Mouse (Mus musculus) MEL (cell line): ENCODE measurements at regions not wholly inside any gene's neighbourhood (a gene's known extent, or its start where the extent isn't known, plus 50 kb on each side); places are given as distances from the start of the nearest gene placed in this dataset.

Source experiments
- DNase-seq: peaks from one replicate; pipeline ENCODE4 v3.0.0; 2011; ENCODE audit warnings: low read depth, low spot score
- H3K27ac ChIP-seq: 2 replicates; pipeline ENCODE4 v1.5.1; 2012; ENCODE audit warnings: low read depth, mild to moderate bottlenecking, control low read depth, low read length, moderate library complexity; ENCODE audit not compliant: control insufficient read depth
- H3K27me3 ChIP-seq, 2 experiments: fragments of 150-350 bp in 1 of 2; sonication (generic) in 1 of 2; 2 replicates each; pipeline ENCODE4 v1.6.1; 2012; ENCODE audit warnings: low read length in 2 of 2, mild to moderate bottlenecking in 2 of 2, improper control_type of control experiment in 1 of 2, moderate library complexity in 1 of 2; ENCODE audit not compliant: insufficient read depth in 2 of 2, control insufficient read depth in 1 of 2
- H3K36me3 ChIP-seq, 2 experiments: 2 replicates each; pipeline ENCODE4 v1.6.1; 2012 to 2014; ENCODE audit warnings: low read length in 2 of 2, improper control_type of control experiment in 1 of 2, inconsistent platforms in 1 of 2, mild to moderate bottlenecking in 1 of 2; ENCODE audit not compliant: insufficient read depth in 2 of 2, control insufficient read depth in 1 of 2
- H3K4me1 ChIP-seq, 2 experiments: fragments of 150-350 bp in 1 of 2; sonication (generic) in 1 of 2; 2 replicates each; pipeline ENCODE4 v1.6.1; 2012; ENCODE audit warnings: low read length in 2 of 2, improper control_type of control experiment in 1 of 2, mild to moderate bottlenecking in 1 of 2; ENCODE audit not compliant: insufficient read depth in 2 of 2, control insufficient read depth in 1 of 2
- H3K4me3 ChIP-seq, 2 experiments: fragments of 150-350 bp in 1 of 2; sonication (generic) in 1 of 2; 2 replicates each; pipeline ENCODE4 v1.5.1; 2012; ENCODE audit warnings: low read depth in 2 of 2, low read length in 2 of 2, mild to moderate bottlenecking in 2 of 2, moderate library complexity in 2 of 2, control low read depth in 1 of 2, improper control_type of control experiment in 1 of 2; ENCODE audit not compliant: control insufficient read depth in 1 of 2, insufficient read depth in 1 of 2
- H3K79me2 ChIP-seq: 2 replicates; pipeline ENCODE4 v1.6.1; 2012; ENCODE audit warnings: mild to moderate bottlenecking, low read length, moderate library complexity; ENCODE audit not compliant: control insufficient read depth, poor library complexity, insufficient read depth
- H3K9ac ChIP-seq: 2 replicates; pipeline ENCODE4 v1.6.1; 2012; ENCODE audit warnings: low read depth, mild to moderate bottlenecking, control low read depth, low read length, moderate library complexity; ENCODE audit not compliant: control insufficient read depth, poor library complexity, severe bottlenecking
- H3K9me3 ChIP-seq: fragments of 150-350 bp; sonication (generic); replicated peaks from 2 replicates; pipeline ENCODE4 v1.6.1; 2012; ENCODE audit warnings: mild to moderate bottlenecking, low read length, improper control_type of control experiment, moderate library complexity; ENCODE audit not compliant: insufficient read depth
- BHLHE40 ChIP-seq: IDR thresholded peaks from 2 replicates; pipeline ENCODE4 v1.6.1; 2012; ENCODE audit warnings: low read depth, mild to moderate bottlenecking, inconsistent platforms, low read length, improper control_type of control experiment, borderline replicate concordance
- CHD1 ChIP-seq: IDR thresholded peaks from 2 replicates; pipeline ENCODE4 v1.6.1; 2012; ENCODE audit warnings: low read depth, mild to moderate bottlenecking, inconsistent platforms, low read length, improper control_type of control experiment
- CHD2 ChIP-seq: IDR thresholded peaks from 2 replicates; pipeline ENCODE4 v1.6.1; 2011; ENCODE audit warnings: low read length, improper control_type of control experiment
- CTCF ChIP-seq, 3 experiments: IDR thresholded peaks in 2 of 3; conservative IDR thresholded peaks in 1 of 3; 2 replicates each; pipeline ENCODE4 v1.5.1; 2011 to 2012; ENCODE audit warnings: low read length in 3 of 3, low read depth in 2 of 3, mild to moderate bottlenecking in 2 of 3, improper control_type of control experiment in 1 of 3, inconsistent platforms in 1 of 3, mixed read lengths in 1 of 3, moderate library complexity in 1 of 3; ENCODE audit not compliant: control insufficient read depth in 1 of 3, insufficient read depth in 1 of 3, poor library complexity in 1 of 3, severe bottlenecking in 1 of 3
- ELF1 ChIP-seq: IDR thresholded peaks from 2 replicates; pipeline ENCODE4 v1.6.1; 2014; ENCODE audit warnings: low read depth, mild to moderate bottlenecking, inconsistent platforms, low read length, improper control_type of control experiment, moderate library complexity
- GATA1 ChIP-seq: IDR thresholded peaks from 2 replicates; pipeline ENCODE4 v1.6.1; 2011; ENCODE audit warnings: low read depth, low read length, improper control_type of control experiment
- HCFC1 ChIP-seq: IDR thresholded peaks from 2 replicates; pipeline ENCODE4 v1.6.1; 2012; ENCODE audit warnings: low read depth, mild to moderate bottlenecking, inconsistent platforms, low read length, improper control_type of control experiment, moderate library complexity
- JUND ChIP-seq: IDR thresholded peaks from 2 replicates; pipeline ENCODE4 v1.6.1; 2011; ENCODE audit warnings: low read depth, mild to moderate bottlenecking, improper control_type of control experiment, low read length
- KAT2A ChIP-seq: conservative IDR thresholded peaks from 2 replicates; pipeline ENCODE4 v1.6.1; 2012; ENCODE audit warnings: low read depth, low read length, improper control_type of control experiment, inconsistent platforms
- MEF2A ChIP-seq: IDR thresholded peaks from 2 replicates; pipeline ENCODE4 v1.6.1; 2014; ENCODE audit warnings: low read depth, mild to moderate bottlenecking, inconsistent platforms, low read length, improper control_type of control experiment; ENCODE audit not compliant: poor library complexity, insufficient replicate concordance, severe bottlenecking; ENCODE audit errors: extremely low read depth
- MYC ChIP-seq: IDR thresholded peaks from 2 replicates; pipeline ENCODE4 v1.6.1; 2011; ENCODE audit warnings: low read depth, mild to moderate bottlenecking, low read length, improper control_type of control experiment, moderate library complexity
- NELFE ChIP-seq: IDR thresholded peaks from 2 replicates; pipeline ENCODE4 v1.6.1; 2011; ENCODE audit warnings: low read depth, low read length, improper control_type of control experiment
- RAD21 ChIP-seq: IDR thresholded peaks from 2 replicates; pipeline ENCODE4 v1.6.1; 2011; ENCODE audit warnings: mild to moderate bottlenecking, low read depth, low read length, improper control_type of control experiment
- SIN3A ChIP-seq: IDR thresholded peaks from 2 replicates; pipeline ENCODE4 v1.6.1; 2012; ENCODE audit warnings: low read length, improper control_type of control experiment, inconsistent platforms
- SMC3 ChIP-seq: IDR thresholded peaks from 2 replicates; pipeline ENCODE4 v1.6.1; 2011; ENCODE audit warnings: low read depth, low read length, improper control_type of control experiment
- TCF12 ChIP-seq: IDR thresholded peaks from 2 replicates; pipeline ENCODE4 v1.6.1; 2014; ENCODE audit warnings: low read depth, mild to moderate bottlenecking, inconsistent platforms, low read length, improper control_type of control experiment, moderate library complexity
- UBTF ChIP-seq: IDR thresholded peaks from 2 replicates; pipeline ENCODE4 v1.6.1; 2012; ENCODE audit warnings: low read depth, mild to moderate bottlenecking, inconsistent platforms, low read length, improper control_type of control experiment, moderate library complexity, borderline replicate concordance; ENCODE audit not compliant: insufficient read depth
- USF1 ChIP-seq: IDR thresholded peaks from 2 replicates; pipeline ENCODE4 v1.6.1; 2014; ENCODE audit warnings: low read depth, mild to moderate bottlenecking, inconsistent platforms, low read length, improper control_type of control experiment, moderate library complexity
- USF2 ChIP-seq, 2 experiments: IDR thresholded peaks; 2 replicates each; pipeline ENCODE4 v1.6.1; 2011 to 2012; ENCODE audit warnings: improper control_type of control experiment in 2 of 2, low read length in 2 of 2, borderline replicate concordance in 1 of 2, inconsistent platforms in 1 of 2, low read depth in 1 of 2, mild to moderate bottlenecking in 1 of 2; ENCODE audit not compliant: insufficient read depth in 1 of 2
- ZC3H11A ChIP-seq: IDR thresholded peaks from 2 replicates; pipeline ENCODE4 v1.6.1; 2012; ENCODE audit warnings: low read depth, mild to moderate bottlenecking, inconsistent platforms, low read length, improper control_type of control experiment
- ZMIZ1 ChIP-seq: IDR thresholded peaks from 2 replicates; pipeline ENCODE4 v1.6.1; 2012; ENCODE audit warnings: low read depth, mild to moderate bottlenecking, inconsistent platforms, low read length, improper control_type of control experiment, moderate library complexity
- ZNF384 ChIP-seq: IDR thresholded peaks from 2 replicates; pipeline ENCODE4 v1.6.1; 2012; ENCODE audit warnings: low read depth, mild to moderate bottlenecking, inconsistent platforms, low read length, improper control_type of control experiment

DNA sequence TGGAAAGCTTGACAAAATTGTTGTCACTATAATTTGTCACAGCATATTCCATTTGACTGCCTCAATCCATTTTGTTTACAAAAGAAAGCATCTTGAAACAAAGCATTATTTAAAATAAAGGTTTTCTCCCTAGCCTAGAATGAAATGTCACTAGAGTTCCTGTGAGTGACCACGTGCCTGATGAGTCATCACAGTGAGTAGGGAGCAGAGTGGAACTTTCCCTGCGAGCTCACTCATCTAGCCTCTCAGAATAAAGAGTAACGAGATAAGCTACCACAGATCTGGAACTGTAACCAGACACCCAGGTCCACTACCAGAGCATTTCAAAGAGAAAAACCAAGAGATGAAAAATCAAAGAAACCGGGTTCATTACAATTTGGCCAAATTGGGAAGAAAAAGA lies 278.7 kb upstream of the Mme start:
- no peak overlapping the region for H3K4me3 ChIP-seq
- no peak overlapping the region for H3K27ac ChIP-seq
- no peaks in the 10 kb centered on the region for H3K9me3 ChIP-seq
- no peak for DNase-seq
- no peaks in the 10 kb centered on the region for H3K4me1 ChIP-seq
- H3K36me3 ChIP-seq = no peaks in the 10 kb centered on the region
- H3K79me2 ChIP-seq = no peaks in the 10 kb centered on the region
- no peaks in the 10 kb centered on the region for H3K27me3 ChIP-seq
- TF ChIP-seq NELFE = no peak
- TF ChIP-seq ZNF384 = no peak
- no peak for TF ChIP-seq CHD2
- no peak for TF ChIP-seq MEF2A
- no peak for TF ChIP-seq MYC
- no peak for TF ChIP-seq TCF12
- TF ChIP-seq CTCF (IDR thresholded peaks at IDR 0.05 in 2 of 3, conservative IDR thresholded peaks at IDR 0.05 in 1 of 3; ENCODE audit: control insufficient read depth in 1 of 3, insufficient read depth in 1 of 3, low read depth in 2 of 3, low read length in 3 of 3, poor library complexity in 1 of 3, severe bottlenecking in 1 of 3) = no peak
- no peak overlapping the region for H3K9ac ChIP-seq

DNA sequence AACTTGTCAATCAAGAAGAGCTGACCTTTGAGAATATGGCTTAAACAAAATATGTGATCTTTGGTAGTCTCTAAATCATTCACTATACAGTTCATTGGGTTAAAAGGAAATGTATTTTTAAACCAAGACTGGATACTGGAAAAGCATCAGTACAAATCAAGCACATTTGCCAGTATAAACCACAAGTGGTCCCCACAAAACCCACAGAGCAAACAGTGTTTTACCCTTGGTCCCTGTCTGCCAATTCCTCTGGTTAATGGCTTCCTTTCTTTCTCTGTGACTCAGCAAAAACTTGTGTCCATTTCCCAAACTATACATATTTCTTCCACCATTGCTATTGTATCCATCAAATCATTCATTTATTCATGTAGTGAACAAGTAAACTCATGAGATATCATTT lies 296.0 kb upstream of the Mme start:
- no peaks in the 10 kb centered on the region for H3K36me3 ChIP-seq
- no peak overlapping the region for H3K9ac ChIP-seq
- no peak overlapping the region for H3K27ac ChIP-seq
- H3K27me3 ChIP-seq = no peaks in the 10 kb centered on the region
- H3K79me2 ChIP-seq = no peaks in the 10 kb centered on the region
- H3K4me1 ChIP-seq = no peaks in the 10 kb centered on the region
- no peaks in the 10 kb centered on the region for H3K9me3 ChIP-seq
- no peak for TF ChIP-seq KAT2A
- no peak for TF ChIP-seq CHD1
- no peak for DNase-seq
- no peak overlapping the region for H3K4me3 ChIP-seq

- no peak overlapping the region for H3K4me3 ChIP-seq
- H3K27ac ChIP-seq = no peak overlapping the region
- H3K9me3 ChIP-seq = no peaks in the 10 kb centered on the region
- no peaks in the 10 kb centered on the region for H3K27me3 ChIP-seq
- H3K4me1 ChIP-seq = no peaks in the 10 kb centered on the region
- no peaks in the 10 kb centered on the region for H3K36me3 ChIP-seq
- no peak for TF ChIP-seq UBTF
- no peak for TF ChIP-seq USF1
- TF ChIP-seq SMC3 = no peak
- TF ChIP-seq ZMIZ1 = no peak
- TF ChIP-seq RAD21 = no peak
- TF ChIP-seq ELF1 = no peak
- no peak for TF ChIP-seq ZNF384
- TF ChIP-seq SIN3A = no peak
- no peak for TF ChIP-seq CHD1
- no peak for TF ChIP-seq BHLHE40
- TF ChIP-seq CTCF (IDR thresholded peaks at IDR 0.05 in 2 of 3, conservative IDR thresholded peaks at IDR 0.05 in 1 of 3; ENCODE audit: control insufficient read depth in 1 of 3, insufficient read depth in 1 of 3, low read depth in 2 of 3, low read length in 3 of 3, poor library complexity in 1 of 3, severe bottlenecking in 1 of 3) = no peak
- TF ChIP-seq JUND = no peak
- no peak for TF ChIP-seq USF2 (IDR thresholded peaks at IDR 0.05; ENCODE audit: borderline replicate concordance in 1 of 2, insufficient read depth in 1 of 2, low read depth in 1 of 2, low read length in 2 of 2)
- TF ChIP-seq ZC3H11A = no peak
- no peak for TF ChIP-seq GATA1
- TF ChIP-seq HCFC1 = no peak
- no peak overlapping the region for H3K9ac ChIP-seq
- H3K79me2 ChIP-seq = no peaks in the 10 kb centered on the region
- no peak for DNase-seq
Observed at GRCm38 (mm10) chr3:62938601-62939000, 302.7 kb upstream of the Mme start.
